ENCODE assay signal across 19 mouse cellular contexts in the genomic region with DNA sequence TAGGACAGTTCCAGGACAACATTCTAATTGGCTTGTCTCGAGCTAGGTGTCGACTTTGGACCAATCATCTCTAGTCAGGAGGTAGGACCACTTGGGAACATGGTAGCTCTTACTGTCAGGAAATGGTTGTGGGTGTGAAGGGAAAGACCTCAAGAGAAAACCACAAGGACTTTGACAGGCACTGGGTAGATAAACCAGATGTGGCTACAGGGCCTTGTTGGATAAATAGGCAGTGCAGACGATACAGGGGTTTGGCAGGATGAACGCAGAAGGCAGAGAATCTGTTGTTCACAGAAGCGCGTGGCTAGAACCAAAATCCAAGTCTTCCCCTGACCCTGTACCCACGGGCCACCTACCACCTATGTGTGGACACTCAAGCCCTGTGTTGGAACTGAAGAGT. TPM values are rescaled to one million over a fixed set of nuclear protein-coding genes. Genes with fewer than 3 reads are reported as not detected.
A peak's percentile ranks its signal among the peaks of the same experiment; 100 is the strongest.
DNase-seq lines count a peak whose midpoint lies in the region; ATAC-seq and TF ChIP-seq lines count a peak whose summit lies in the region.
"Had no signal": no experiment of that assay in that cellular context is flagged by ENCODE, and none has a peak within 500 bp of the region (broad histone marks: within the 10 kb centered on the region; RNA-seq: fewer than 3 reads in every experiment).

No protein-coding gene starts in this region.

- H3K36me3 ChIP-seq in megakaryocyte, embryonic 14.5 days (replicated peaks; ENCODE audit: low read length): peaks cover 33% of the 10 kb centered on the region
- no peaks in the 10 kb centered on the region for H3K36me3 ChIP-seq in forebrain, embryonic 14.5 days (ENCODE audit: control insufficient read depth, insufficient read depth, low read length)
- no peaks in the 10 kb centered on the region for H3K36me3 ChIP-seq in hindbrain, embryonic 14.5 days (replicated peaks; ENCODE audit: control insufficient read depth, insufficient read depth)
- H3K36me3 ChIP-seq: embryonic facial prominence, embryonic 10.5 days had no signal

- peaks cover 89% of the 10 kb centered on the region for H3K4me1 ChIP-seq in megakaryocyte, embryonic 14.5 days
- no peaks in the 10 kb centered on the region for H3K4me1 ChIP-seq in cortical plate, adult 2 months (ENCODE audit: control insufficient read depth, insufficient read depth, low read length)
- H3K4me1 ChIP-seq in forebrain, embryonic 14.5 days (ENCODE audit: control insufficient read depth, insufficient read depth, low read length): no peaks in the 10 kb centered on the region
- no peaks in the 10 kb centered on the region for H3K4me1 ChIP-seq in hindbrain, embryonic 14.5 days (replicated peaks; ENCODE audit: control insufficient read depth, insufficient read depth, low read length)
- H3K4me1 ChIP-seq: limb, embryonic 13.5 days had no signal

- WGBS in forebrain, embryonic 14.5 days: 92% methylated on average over 7 of the region's 7 CpGs
- WGBS in hindbrain, embryonic 14.5 days: 95% methylated on average over 7 of the region's 7 CpGs

- TF ChIP-seq CTCF in cortical plate, adult 2 months (IDR thresholded peaks at IDR 0.05; ENCODE audit: extremely low read depth, insufficient read depth, low read length): no peak

- no peak for ATAC-seq in megakaryocyte, adult 5-6 weeks (ENCODE audit: poor library complexity, severe bottlenecking)
- ATAC-seq in megakaryocyte progenitor cell, adult 5-6 weeks (replicated peaks; ENCODE audit: poor library complexity): peak; percentile 68
- ATAC-seq in forebrain, embryonic 14.5 days: no peak
- ATAC-seq in hindbrain, embryonic 14.5 days (ENCODE audit: low FRiP score): no peak
- ATAC-seq: forebrain, embryonic 16.5 days; hindbrain, postnatal 0 days; lung, postnatal 0 days had no signal

- TF ChIP-seq POLR2A in cortical plate, adult 2 months (IDR thresholded peaks at IDR 0.05; ENCODE audit: extremely low read depth, insufficient read depth, low read length): no peak

- peak overlapping the region; percentile 31 for H3K4me3 ChIP-seq in megakaryocyte, embryonic 14.5 days (replicated peaks)
- no peak overlapping the region for H3K4me3 ChIP-seq in cortical plate, adult 2 months (ENCODE audit: insufficient read depth, low read length)
- no peak overlapping the region for H3K4me3 ChIP-seq in forebrain, embryonic 14.5 days (ENCODE audit: low read depth, low read length)
- H3K4me3 ChIP-seq in hindbrain, embryonic 14.5 days (replicated peaks; ENCODE audit: low read length): no peak overlapping the region
- H3K4me3 ChIP-seq: embryonic facial prominence, embryonic 10.5 days; erythroblast, embryonic 14.5 days; left cerebral cortex, adult 2 months; limb, embryonic 13.5 days had no signal

- H3K27me3 ChIP-seq in megakaryocyte, embryonic 14.5 days (replicated peaks): no peaks in the 10 kb centered on the region
- H3K27me3 ChIP-seq in forebrain, embryonic 14.5 days (replicated peaks; ENCODE audit: control insufficient read depth, insufficient read depth, low read length): no peaks in the 10 kb centered on the region
- no peaks in the 10 kb centered on the region for H3K27me3 ChIP-seq in hindbrain, embryonic 14.5 days (ENCODE audit: control insufficient read depth, insufficient read depth, low read length)
- H3K27me3 ChIP-seq: limb, embryonic 13.5 days had no signal

- H3K4me2 ChIP-seq in forebrain, embryonic 14.5 days (ENCODE audit: low read length): no peak overlapping the region
- no peak overlapping the region for H3K4me2 ChIP-seq in hindbrain, embryonic 14.5 days (replicated peaks)
- H3K4me2 ChIP-seq: limb, embryonic 13.5 days had no signal

- peaks cover 29% of the 10 kb centered on the region for H3K9me3 ChIP-seq in megakaryocyte, embryonic 14.5 days
- 0 out of 2 replicates have a peak, but pooled peaks cover 3% of the 10 kb centered on the region for H3K9me3 ChIP-seq in forebrain, embryonic 14.5 days (replicated peaks; ENCODE audit: control insufficient read depth, low read length)
- H3K9me3 ChIP-seq in hindbrain, embryonic 14.5 days (ENCODE audit: control insufficient read depth, low read length): peaks cover 7% of the 10 kb centered on the region; the same call in 1 of the 2 replicates

- H3K27ac ChIP-seq in cortical plate, adult 2 months (ENCODE audit: insufficient read depth, low read length): 0 out of 2 replicates have a peak overlapping the region, but pooled peaks have one; percentile 13
- no peak overlapping the region for H3K27ac ChIP-seq in forebrain, embryonic 14.5 days (ENCODE audit: low read depth, low read length)
- H3K27ac ChIP-seq in hindbrain, embryonic 14.5 days: no peak overlapping the region
- H3K27ac ChIP-seq: embryonic facial prominence, embryonic 10.5 days; hindbrain, postnatal 0 days; left cerebral cortex, adult 2 months; limb, embryonic 13.5 days had no signal

- H3K9ac ChIP-seq in forebrain, embryonic 14.5 days (ENCODE audit: low read length): no peak overlapping the region
- no peak overlapping the region for H3K9ac ChIP-seq in hindbrain, embryonic 14.5 days
- H3K9ac ChIP-seq: limb, embryonic 13.5 days had no signal

- no peak for DNase-seq in forebrain, embryonic 14.5 days (ENCODE audit: low spot score)
- no peak for DNase-seq in hindbrain, embryonic 14.5 days (ENCODE audit: low spot score)
- DNase-seq in embryo, embryonic 10.5 days (ENCODE audit: low spot score): no peak
- DNase-seq: adrenal gland, postnatal 25 days; cerebellum, postnatal 10 days; gastrocnemius, postnatal 10 days; heart, postnatal 10 days; midbrain, embryonic 14.5 days had no signal

RNA-seq across cellular contexts. Expression of a gene that starts 50.4 kb away (rescaled TPM):
- polyA plus RNA-seq in megakaryocyte, embryonic 14.5 days (2012; ENCODE audit: insufficient read depth, low replicate concordance): 0.79 TPM in 1 of 2 replicates, not detected in the other
- 22.9 and 25.3 TPM in 2 replicates for total RNA-seq in megakaryocyte, adult 5-6 weeks (2015)
- 27.8 and 32.9 TPM in 2 replicates for total RNA-seq in megakaryocyte, adult 5-6 weeks (2017)
- polyA plus RNA-seq in cortical plate, adult 2 months (2012; rRNA removed): 15.1 and 15.3 TPM in 2 replicates
- total RNA-seq in megakaryocyte progenitor cell, adult 5-6 weeks (2015): 18.4 and 19.5 TPM in 2 replicates
- 19.9 and 23.1 TPM in 2 replicates for total RNA-seq in megakaryocyte progenitor cell, adult 5-6 weeks (2017)
- 43.1 and 43.9 TPM in 2 replicates for polyA plus RNA-seq in forebrain, embryonic 14.5 days (2014; fragmentation: Nextera tagmentation; extraction: Ambion mirVana)
- 40.1 and 41.4 TPM in 2 replicates for polyA plus RNA-seq in hindbrain, embryonic 14.5 days (2014; fragmentation: Nextera tagmentation; extraction: Ambion mirVana)
